Mouse (Mus musculus) NIH3T3 (cell line): ENCODE results near the gene 1810024B03Rik.
A peak's percentile ranks its signal among the peaks of the same experiment; 100 is the strongest.
"Not testable (repeated sequence)": the region's sequence is repeated elsewhere in the genome, so short reads cannot be mapped to it uniquely, and the experiment has no call there.

ENCODE experiments used
- DNase-seq: peaks from one replicate; pipeline ENCODE4 v3.0.0-alpha.2; 2012; ENCODE audit warnings: low read depth

1810024B03Rik gene

DNA sequence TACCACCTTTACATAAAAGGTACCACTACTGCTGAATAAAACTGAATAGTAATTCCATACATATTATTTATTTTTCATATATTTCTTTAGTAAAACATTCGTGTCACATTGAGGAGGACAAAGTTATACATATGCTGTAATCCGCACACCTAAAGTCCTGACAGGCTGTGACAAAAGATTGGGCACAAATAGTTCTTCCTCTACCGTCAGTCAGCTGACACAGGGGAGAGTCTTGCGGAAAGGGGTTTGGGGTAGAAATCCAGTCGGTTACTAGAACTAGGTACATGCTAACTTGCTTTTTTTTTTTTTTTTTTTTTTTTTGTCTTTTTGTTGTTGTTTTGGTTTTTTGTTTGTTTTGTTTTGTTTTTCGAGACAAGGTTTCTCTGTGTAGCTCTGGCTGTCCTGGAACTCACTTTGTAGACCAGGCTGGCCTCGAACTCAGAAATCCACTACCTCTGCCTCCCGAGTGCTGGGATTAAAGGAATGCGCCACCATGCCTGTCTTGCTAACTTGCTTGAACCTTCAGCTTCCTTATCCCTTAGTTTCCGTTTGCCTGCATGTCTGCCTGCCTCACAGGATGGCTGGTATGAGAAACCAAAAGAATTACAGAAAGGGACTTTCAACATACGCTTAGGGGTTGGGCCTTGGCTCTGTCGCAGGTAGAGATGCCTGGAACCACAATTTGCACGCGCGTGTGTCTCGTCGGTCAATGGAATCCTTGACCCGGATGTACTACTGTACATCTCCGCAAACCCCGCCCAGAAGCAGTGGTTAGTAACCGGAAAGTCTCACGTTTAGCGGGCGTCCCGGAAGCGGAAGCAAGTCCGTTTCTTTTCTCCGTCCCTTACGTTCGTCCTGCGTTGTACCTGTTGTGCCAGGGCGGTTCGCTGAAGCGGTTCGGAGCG lies at the start of gene 1810024B03Rik, which contains the start of gene Snrnp200:
Gene 1810024B03Rik, minus strand, starts transcription at position 734 of the 905 bp plus-strand sequence.
Gene Snrnp200, plus strand, starts transcription at position 840 of the 905 bp plus-strand sequence.
- DNase-seq = peak; percentile 98

DNA sequence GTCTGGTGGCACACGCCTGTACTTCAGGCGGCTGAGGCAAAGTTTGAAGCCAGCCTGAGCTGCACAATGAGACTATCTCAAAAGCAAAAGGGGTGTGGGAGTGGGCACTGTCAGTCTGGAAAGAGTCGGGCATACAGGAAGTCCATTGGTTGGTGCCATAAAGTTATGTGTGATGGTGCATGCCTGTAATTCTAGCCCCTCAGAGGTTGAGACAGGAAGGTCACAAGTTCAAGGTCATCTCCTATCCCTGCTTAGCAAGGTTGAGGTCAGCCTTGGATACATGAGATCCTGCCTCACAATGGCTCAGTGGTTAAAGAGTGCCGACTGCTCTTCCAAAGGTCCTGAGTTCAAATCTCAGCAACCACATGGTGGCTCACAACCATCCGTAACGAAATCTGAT lies 47.2 kb upstream of the 1810024B03Rik start:
- no peak for DNase-seq

DNA sequence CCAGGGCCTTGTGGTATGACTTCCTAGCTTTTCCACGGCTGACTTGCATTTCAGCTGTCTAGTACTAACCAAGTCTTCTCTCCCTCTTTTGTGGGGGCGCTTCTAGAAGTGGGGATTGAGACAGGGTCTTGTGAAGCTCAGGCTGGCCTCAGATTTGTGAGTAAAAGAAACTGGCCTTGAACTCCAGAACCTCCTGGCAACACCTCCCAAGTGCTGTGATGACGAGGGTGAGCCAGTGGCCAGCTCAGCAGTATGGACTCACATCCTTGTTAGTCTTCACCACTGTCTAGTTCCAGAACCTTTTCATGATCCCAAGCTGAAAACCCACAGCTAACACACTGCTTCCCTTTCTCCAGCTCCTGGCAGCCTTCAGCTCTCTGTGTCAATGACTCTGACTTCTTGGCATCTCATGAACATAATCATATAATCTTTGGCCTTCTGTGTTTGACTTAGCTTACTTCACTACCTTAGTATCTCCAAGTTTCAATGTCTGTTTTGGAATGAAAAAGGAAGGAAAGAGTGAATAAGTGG lies 46.6 kb upstream of the 1810024B03Rik start:
- peak; percentile 20 for DNase-seq

DNA sequence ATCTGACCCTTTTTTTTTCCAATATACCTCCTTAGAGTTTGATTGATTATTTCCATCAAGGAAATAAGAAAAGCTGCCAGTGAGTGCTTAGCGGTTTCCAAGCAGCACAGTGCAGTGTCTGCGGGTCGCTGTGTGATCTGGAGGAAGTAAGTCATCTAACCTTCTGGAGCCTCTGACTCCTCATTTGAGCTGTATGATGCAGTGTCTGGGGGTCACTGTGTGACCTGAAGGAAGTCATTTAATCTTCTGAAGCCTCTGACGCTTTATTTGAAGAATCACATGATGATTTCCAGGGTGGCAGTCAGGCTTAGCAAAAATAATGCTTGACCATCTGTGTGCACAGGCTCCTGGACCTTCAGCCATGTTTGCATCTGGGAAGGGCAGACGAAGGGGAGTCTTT lies 44.7 kb upstream of the 1810024B03Rik start:
- no peak for DNase-seq

DNA sequence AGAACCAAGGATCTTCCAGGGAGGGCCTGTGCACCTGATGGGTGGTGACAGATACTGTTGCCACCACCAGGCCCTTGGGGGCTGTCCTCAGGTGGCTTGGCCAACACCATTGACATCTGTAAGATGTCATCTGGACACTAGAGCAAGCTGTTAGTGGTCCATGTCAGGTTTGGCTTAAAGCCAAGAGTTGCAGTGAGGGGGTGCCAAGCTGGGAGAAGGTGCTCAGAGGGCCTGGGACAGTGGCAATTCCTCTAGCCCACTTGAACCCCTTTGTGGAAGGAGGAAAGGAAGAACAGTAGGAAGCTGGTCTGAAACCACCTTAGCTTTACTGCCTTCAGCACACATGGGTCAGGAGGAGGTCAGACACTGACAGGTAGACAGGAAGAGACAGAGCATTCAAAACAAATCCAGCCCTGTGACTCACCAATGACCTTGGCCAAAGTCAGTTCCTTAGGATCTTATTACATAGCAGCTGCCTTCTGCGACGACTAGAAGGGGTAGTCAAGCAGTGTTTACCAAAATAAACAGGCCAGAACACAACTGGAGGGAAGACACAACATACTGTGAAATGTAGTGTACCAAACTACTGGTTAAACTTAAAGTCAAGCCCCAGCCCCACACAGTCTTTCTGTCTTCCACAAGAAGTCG lies 43.9 kb upstream of the 1810024B03Rik start:
- DNase-seq = peak; percentile 33

DNA sequence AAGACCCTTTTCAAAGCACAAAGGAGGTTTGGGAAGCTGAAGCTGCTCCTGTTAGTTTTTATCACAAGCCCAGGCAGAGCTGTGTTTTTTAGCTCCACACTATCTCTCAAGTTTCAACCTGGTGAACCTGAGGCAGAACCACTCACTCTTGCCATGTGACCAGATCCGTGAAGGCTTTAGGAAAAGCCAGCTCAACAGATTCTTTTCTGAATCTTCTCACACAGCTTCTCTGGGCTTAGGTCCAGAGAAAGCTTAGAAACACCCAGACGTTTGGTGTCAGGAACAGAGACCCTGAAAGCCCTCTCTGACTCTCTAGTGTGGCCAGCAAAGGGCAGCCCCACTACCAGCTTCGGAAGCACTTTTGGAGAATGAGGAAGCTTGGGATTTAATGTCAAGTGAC lies 43.4 kb upstream of the 1810024B03Rik start:
- no peak for DNase-seq

DNA sequence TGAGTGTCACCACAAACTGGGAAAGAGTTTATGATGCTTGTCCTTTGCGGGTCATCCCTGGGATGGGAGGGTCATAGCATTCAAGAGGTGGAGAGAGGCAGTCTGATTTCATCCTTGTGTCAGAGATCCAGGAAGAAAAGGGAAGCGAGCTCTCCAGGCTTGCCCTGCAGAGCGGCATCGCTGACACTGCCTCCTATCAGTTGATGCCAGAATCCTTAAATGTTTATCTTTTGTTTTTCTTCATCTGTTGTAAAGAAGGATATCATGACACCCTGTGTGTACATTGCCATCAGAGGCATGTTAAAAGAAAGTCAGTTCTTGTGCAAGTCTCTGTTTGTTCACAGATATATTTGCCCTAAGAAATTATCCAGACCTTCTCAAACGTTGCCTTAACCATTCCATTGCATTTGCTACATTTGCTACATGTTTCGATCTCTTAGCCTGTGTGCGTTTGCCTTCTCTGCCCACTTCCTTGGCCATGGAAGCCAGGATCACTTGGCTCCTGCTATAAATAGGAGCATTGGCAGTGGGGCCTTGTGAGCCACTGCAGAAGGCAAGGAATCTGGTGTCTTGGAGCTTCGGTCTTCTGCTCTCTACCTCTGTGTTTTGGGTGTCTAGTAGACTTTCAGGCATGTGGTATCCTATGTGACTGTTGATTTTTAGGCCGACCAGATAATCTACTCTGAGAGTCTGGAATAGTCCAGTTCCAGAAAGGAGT lies 42.4 kb upstream of the 1810024B03Rik start:
- DNase-seq = no peak

DNA sequence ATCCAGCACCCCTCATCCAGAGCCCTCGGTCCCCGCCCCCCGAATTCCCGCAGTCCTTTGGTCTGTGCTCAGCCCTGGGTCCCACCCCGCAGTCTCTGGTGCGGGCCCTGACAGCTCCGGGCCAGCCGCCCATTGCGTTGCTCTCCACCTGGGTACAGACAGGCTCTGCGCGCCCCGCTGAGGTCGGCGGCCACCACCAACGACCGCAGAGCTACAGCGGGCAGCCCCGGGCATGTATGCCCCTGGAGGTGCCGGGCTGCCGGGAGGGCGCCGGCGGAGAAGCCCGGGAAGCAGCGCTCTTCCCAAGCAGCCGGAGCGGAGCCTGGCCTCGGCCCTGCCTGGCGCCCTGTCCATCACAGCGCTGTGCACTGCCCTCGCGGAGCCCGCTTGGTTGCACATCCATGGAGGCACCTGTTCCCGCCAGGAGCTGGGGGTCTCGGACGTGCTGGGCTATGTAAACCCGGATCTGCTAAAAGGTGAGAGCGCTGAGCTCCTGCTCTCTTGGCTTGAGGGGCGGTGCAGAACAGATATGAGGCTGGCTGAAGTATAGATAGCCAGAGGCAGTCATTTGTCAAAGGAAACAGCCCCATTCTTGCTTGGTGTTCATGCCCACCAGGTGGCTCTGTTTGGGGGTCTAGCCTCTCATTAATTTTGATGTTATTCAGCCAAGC lies 40.4 kb upstream of the 1810024B03Rik start:
- DNase-seq = peak; percentile 57

DNA sequence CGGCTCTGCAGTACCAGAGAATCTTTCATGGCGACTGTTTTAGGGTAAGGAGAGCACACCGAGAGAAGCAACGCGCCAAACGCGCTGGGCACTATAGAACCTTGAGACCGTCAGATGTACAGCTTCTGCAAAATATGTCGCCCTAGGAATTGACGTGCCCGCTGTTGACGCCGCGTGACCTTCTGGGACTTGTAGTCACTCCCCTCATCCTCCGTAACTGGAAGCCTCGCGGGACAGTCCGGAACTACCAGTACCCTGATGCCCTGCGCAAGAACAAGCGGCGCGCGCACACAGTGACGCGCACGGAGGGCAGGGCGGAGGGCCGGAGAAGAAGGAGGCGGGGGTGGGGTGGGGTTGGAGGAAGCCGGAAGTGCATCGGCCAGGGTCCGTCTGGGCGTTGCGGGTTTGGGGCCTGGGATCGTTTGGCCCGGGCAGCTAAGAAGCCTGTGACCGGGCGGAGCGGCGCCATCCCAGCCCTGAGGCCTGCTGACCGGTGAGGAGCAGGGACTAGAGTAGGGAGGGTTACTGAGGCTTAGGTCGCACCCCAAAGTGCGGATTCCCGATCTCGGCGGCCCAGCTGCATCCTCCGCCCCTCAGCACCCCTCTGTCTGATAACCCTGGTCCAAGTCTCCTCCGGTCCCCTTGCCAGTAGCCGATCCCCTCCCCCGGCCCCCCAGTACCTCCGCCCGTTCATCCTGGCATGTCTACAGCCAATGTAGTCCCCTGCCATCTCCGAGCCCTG lies 39.7 kb upstream of the 1810024B03Rik start, which contains the start of the genes Ciao1 and Tmem127:
Gene Ciao1, minus strand, starts transcription at position 225 of the 742 bp plus-strand sequence.
Gene Tmem127, plus strand, starts transcription at position 317 of the 742 bp plus-strand sequence.
- peak; percentile 99 for DNase-seq

DNA sequence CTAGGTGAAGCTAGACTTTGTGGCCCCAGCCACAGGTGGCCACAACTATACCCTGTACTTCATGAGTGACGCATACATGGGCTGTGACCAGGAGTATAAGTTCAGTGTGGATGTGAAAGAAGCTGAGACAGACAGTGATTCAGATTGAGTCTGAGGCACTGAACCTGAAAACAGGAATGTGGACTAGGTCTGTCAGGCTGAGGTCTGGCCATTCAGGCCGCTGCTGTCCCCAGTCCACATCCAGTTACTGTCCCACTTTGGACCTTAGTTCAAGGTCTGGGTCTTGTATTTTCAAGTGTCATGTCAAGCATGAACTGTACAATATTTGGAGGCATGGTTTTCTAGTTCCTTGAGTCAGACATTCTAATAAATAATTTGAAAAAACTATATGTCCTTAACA lies 32.0 kb upstream of the 1810024B03Rik start:
- DNase-seq = no peak

DNA sequence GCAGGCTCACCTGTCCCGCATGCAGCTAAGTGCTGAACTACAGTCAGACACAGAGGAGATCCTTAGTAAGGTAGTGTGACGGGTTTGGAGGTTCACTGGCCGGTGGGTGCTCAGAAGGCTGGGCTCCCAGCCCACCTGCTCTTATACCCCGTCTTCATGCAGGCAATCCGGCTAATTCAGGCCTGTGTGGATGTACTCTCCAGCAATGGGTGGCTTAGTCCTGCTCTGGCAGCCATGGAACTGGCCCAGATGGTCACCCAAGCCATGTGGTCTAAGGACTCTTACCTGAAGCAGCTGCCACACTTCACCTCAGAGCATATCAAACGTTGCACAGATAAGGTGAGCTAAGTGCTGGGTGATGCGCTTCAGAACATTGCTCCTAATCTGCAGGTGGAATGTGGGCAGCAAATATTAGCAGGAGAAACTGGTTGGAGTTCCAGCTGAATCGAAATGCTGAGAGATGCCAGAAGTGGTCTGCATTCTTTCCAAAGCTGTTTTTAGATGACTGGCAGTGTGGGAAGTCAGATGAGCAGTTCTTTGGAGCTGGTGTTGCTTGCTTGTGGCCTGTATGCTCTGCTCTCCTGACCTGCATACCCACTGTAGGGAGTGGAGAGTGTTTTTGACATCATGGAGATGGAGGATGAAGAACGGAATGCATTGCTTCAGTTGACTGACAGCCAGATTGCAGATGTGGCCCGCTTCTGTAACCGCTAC lies 30.0 kb upstream of the 1810024B03Rik start:
- DNase-seq = no peak

DNA sequence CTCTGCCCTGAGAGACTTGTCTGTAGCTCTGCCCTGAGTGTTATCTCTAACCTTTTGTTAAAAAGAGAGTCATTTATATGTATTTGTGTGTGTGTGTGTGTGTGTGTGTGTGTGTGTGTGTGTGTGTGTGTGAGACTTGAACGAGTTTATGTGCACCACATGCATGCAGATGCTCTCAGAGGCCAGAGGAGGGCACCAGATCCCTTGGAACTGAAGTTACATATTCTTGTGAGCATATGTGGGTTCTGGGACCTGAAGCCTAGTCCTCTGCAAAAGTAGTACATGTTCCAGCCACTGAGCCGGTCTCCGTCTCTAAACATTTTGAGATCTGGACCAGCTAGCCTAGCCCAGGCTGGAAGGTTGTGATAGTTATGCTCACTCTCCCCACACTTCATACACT lies 17.2 kb upstream of the 1810024B03Rik start:
- peak; percentile 12 for DNase-seq

DNA sequence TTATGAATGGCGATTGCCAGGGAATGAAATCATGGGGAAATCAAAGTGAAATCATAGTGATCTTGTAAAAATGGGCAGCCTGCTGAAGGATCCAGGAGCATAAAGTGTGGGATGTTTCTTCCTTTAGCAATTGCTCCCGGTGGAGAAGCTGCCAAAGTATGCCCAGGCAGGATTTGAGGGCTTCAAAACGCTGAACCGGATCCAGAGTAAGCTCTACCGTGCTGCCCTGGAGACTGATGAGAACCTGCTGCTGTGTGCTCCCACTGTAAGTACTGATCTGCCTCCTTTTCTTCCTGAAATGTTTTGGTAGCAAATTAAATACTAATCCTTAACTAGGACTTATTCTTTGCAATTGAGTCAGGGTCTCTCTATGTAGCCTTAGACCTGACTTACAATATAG lies 9.7 kb upstream of the 1810024B03Rik start:
- DNase-seq = no peak

DNA sequence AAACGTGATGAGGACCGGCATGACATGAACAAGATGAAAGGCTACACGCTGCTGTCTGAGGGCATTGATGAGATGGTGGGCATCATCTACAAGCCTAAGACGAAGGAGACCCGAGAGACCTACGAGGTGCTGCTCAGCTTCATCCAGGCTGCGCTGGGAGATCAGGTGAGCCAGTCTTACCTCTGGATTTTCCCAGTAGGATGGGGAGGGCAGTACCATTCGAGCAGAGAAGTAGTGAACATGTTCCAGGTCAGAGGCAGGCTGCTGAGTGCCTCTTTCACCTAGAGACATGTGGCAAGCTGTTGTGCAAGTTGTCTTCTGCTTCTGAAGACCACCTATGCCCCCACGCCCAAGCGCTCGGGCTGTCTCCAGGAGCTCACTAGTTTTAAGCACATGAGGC lies 2.6 kb upstream of the 1810024B03Rik start:
- no peak for DNase-seq

DNA sequence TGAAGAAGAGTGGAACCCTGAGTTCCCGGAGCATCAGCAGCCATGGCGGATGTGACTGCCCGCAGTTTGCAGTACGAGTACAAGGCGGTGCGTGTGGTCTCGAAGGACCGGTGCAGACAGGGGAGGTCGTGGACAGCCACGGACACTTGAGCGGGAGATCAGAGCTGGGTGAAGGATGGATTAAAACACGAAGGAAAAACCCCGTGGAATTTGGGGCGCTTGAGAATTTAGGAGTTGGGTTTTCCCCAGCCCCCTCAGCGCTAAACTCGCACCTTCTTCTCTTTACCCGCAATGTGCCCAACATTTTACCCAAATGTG lies 331 bp upstream of the 1810024B03Rik start:
- no peak for DNase-seq

DNA sequence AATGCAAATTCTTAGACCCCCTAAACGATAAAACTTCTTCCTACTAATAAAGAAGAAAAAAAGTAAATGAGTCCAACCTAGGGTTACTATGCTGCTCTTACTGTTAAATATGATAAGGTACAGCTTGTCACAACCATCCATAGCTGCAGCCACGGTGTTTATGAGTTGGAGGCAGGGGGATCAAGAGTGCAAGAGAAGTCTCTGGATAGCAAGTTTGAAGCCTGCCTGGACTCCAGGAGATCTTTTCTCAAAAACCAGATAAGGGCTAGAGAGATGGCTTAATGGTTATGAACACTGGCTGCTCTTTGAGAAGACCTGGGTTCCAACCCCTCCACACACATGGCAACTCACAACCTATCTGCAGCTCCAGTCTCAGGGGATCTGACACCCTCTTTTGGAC lies 1.2 kb downstream of the 1810024B03Rik start:
- no peak for DNase-seq

DNA sequence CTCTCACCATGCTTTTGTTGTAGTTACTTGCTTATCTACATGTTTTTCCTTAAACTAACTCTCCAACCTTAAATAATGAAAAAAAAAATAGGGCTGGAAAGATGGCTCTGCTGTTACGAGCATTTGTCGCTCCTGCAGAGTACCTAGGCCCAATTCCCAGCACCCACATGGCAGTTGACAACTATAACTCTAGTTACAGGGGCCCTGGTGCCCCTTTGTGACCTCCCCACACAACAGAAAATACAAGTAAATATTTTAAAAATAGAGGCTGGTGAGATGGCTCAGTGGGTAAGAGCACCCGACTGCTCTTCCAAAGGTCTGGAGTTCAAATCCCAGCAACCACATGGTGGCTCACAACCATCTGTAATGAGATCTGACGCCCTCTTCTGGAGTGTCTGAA lies 2.1 kb downstream of the 1810024B03Rik start:
- DNase-seq = not testable (repeated sequence)

DNA sequence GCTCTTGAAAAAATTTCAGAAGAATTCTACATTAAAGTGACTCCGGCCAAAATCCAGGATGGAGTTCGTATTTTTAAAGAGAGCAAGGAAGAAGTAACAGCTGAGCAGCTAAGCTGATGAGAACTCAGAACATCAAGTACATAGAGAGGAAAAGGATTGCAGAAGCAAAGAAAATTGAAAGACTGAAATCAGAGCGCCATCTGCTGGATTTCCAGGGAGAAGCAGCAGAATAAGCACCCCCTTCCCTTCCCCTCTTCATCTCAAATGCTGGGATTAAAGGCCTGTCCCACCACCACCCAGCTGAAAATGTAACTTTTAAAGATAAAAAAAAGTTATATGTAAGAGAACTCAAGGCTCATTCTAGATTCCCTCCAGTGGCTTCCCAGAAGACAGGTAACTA lies 3.1 kb downstream of the 1810024B03Rik start:
- DNase-seq = peak; percentile 82

DNA sequence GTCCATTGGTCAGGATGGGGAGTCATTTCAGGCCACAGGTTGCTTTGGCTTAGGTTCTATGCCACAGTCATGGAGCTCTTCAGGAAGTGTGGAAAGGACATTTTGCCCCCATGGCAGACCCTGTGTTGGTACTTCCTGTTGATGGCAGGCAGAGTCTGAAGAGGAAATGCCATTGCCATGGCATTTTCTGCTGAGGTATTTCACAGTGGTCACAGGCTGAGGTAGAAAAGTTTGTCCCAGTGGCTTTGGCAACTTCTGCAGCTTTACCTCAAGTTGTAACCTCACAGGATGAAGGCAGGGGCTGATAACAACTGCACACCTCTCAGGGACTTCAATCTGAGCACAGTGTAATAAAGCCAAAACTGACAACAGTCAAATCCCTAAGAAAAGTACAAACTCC lies 18.5 kb downstream of the 1810024B03Rik start:
- no peak for DNase-seq
